Mouse (Mus musculus): Measurements from ENCODE around the gene Frs3. TPM values are rescaled to one million over a fixed set of nuclear protein-coding genes. Genes with fewer than 3 reads are reported as not detected.

The Frs3 gene
- polyA plus RNA-seq, 1 experiment from 2014 or later = 8.3 TPM

GRCm38 (mm10) chr17:47694503-47695336 lies 5.9 kb downstream of the Frs3 start, which contains the start of gene Prickle4:
Gene Prickle4, minus strand, starts transcription at chr17:47694736.
- Histone ChIP-seq H3K36me3 (ENCODE audit: control insufficient read depth, insufficient read depth, low read length) (no peaks in the 10 kb centered on the region), H3K27ac (ENCODE audit: low read depth, low read length) (peak within 1 kb of the TSS; percentile 14; the same call in 1 of the 2 replicates), H3K4me3 (ENCODE audit: low read depth, low read length) (peak within 1 kb of the TSS; percentile 66), H3K4me1 (replicated peaks; ENCODE audit: control insufficient read depth, insufficient read depth, low read length) (peaks cover 6% of the 10 kb centered on the region; the same call in 1 of the 2 replicates), H3K27me3 (ENCODE audit: control insufficient read depth, insufficient read depth, low read length) (no peaks in the 10 kb centered on the region; the same call in 1 of the 2 replicates), H3K9me3 (ENCODE audit: control insufficient read depth, low read length) (no peaks in the 10 kb centered on the region), H3K4me2 (ENCODE audit: low read depth, low read length, severe bottlenecking) (peak within 1 kb of the TSS; percentile 79), H3K9ac (ENCODE audit: low read length) (peak within 1 kb of the TSS; percentile 79)
- DNase-seq (ENCODE audit: low spot score) (peak; percentile 99), ATAC-seq (replicated peaks; ENCODE audit: low FRiP score) (peak; percentile 95)
- WGBS = under 1% methylated on average over 48 of the region's 82 CpGs

DNA sequence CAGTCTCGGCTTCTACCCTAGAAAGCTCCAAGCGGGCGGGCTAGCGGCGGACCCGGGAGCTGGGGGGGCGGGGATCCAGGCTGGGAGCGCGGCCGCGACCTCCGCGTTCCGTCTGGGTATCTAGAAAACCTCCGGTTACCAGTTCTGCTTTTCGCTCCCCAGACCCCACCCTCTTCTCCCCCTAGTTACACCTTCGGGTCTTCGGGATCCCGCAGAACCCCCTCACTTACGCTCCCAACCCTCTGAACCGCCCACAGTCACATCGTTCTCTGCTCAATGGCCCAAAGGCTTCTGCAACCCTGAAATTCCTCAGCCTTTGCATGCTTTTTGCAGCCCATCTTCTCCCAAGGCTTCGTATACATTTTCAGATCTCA lies 6.5 kb downstream of the Frs3 start:
- Histone ChIP-seq H3K4me1 (replicated peaks; ENCODE audit: control insufficient read depth, insufficient read depth, low read length) (peaks cover 6% of the 10 kb centered on the region; the same call in 1 of the 2 replicates), H3K4me2 (ENCODE audit: low read depth, low read length, severe bottlenecking) (peak overlapping the region; percentile 79), H3K27me3 (ENCODE audit: control insufficient read depth, insufficient read depth, low read length) (no peaks in the 10 kb centered on the region; the same call in 1 of the 2 replicates), H3K36me3 (ENCODE audit: control insufficient read depth, insufficient read depth, low read length) (no peaks in the 10 kb centered on the region), H3K9ac (ENCODE audit: low read length) (peak overlapping the region; percentile 79), H3K27ac (ENCODE audit: low read depth, low read length) (0 out of 2 replicates have a peak overlapping the region, but pooled peaks have one; percentile 14), H3K9me3 (ENCODE audit: control insufficient read depth, low read length) (no peaks in the 10 kb centered on the region), H3K4me3 (ENCODE audit: low read depth, low read length) (peak overlapping the region; percentile 66)
- WGBS = 0% methylated on average over 15 of the region's 23 CpGs
- no peak; the same call in 1 of the 2 replicates for ATAC-seq (replicated peaks; ENCODE audit: low FRiP score)
- DNase-seq (ENCODE audit: low spot score) = no peak

GRCm38 (mm10) chr17:47698156-47698555 lies 9.3 kb downstream of the Frs3 start:
- Histone ChIP-seq H3K9me3 (ENCODE audit: control insufficient read depth, low read length) (no peaks in the 10 kb centered on the region), H3K4me2 (ENCODE audit: low read depth, low read length, severe bottlenecking) (no peak overlapping the region), H3K4me3 (ENCODE audit: low read depth, low read length) (no peak overlapping the region), H3K27ac (ENCODE audit: low read depth, low read length) (no peak overlapping the region), H3K36me3 (ENCODE audit: control insufficient read depth, insufficient read depth, low read length) (no peaks in the 10 kb centered on the region; the same call in 1 of the 2 replicates), H3K4me1 (replicated peaks; ENCODE audit: control insufficient read depth, insufficient read depth, low read length) (peaks cover 6% of the 10 kb centered on the region; the same call in 1 of the 2 replicates), H3K9ac (ENCODE audit: low read length) (no peak overlapping the region), H3K27me3 (ENCODE audit: control insufficient read depth, insufficient read depth, low read length) (no peaks in the 10 kb centered on the region)
- ATAC-seq (replicated peaks; ENCODE audit: low FRiP score) (no peak), DNase-seq (ENCODE audit: low spot score) (no peak)
- WGBS = 85% methylated on average over 10 of the region's 10 CpGs

- 80% methylated on average over 2 of the region's 2 CpGs for WGBS
- DNase-seq (ENCODE audit: low spot score) = no peak
- Histone ChIP-seq H3K36me3 (ENCODE audit: control insufficient read depth, insufficient read depth, low read length) (no peaks in the 10 kb centered on the region; the same call in 1 of the 2 replicates), H3K4me3 (ENCODE audit: low read depth, low read length) (no peak overlapping the region), H3K27ac (ENCODE audit: low read depth, low read length) (no peak overlapping the region), H3K4me2 (ENCODE audit: low read depth, low read length, severe bottlenecking) (no peak overlapping the region), H3K9ac (ENCODE audit: low read length) (no peak overlapping the region), H3K4me1 (replicated peaks; ENCODE audit: control insufficient read depth, insufficient read depth, low read length) (peaks cover 5% of the 10 kb centered on the region; the same call in 1 of the 2 replicates), H3K27me3 (ENCODE audit: control insufficient read depth, insufficient read depth, low read length) (no peaks in the 10 kb centered on the region; the same call in 1 of the 2 replicates), H3K9me3 (ENCODE audit: control insufficient read depth, low read length) (no peaks in the 10 kb centered on the region)
- ATAC-seq (replicated peaks; ENCODE audit: low FRiP score) = no peak
These were observed 10.2 kb downstream of the Frs3 start for GRCm38 (mm10) chr17:47699055-47699454.

DNA sequence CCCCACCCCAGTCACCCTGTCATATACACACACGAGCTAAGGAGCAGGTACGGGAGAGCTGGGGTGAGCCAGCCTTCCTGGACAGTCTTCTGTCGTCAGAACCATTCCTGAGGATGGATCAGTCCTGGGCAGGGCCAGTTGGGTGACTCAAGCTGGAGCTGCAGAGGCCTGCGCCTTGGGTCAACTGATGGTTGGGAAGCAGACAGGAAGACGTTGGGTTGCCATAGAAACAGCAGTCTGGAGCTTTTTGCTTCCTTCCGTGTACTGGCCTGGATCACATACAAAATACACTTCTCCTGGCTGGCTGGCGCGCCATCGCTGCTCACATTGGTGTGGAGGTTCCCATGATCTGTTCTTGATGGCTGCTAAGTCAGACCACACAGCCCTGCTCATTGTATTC lies 13.0 kb downstream of the Frs3 start:
- WGBS = 78% methylated on average over 9 of the region's 9 CpGs
- H3K9ac ChIP-seq (ENCODE audit: low read length) = no peak overlapping the region
- DNase-seq (ENCODE audit: low spot score) (no peak), ATAC-seq (replicated peaks; ENCODE audit: low FRiP score) (no peak)
- H3K27ac ChIP-seq (ENCODE audit: low read depth, low read length) = no peak overlapping the region
- H3K4me2 ChIP-seq (ENCODE audit: low read depth, low read length, severe bottlenecking) = no peak overlapping the region
- H3K36me3 ChIP-seq (ENCODE audit: control insufficient read depth, insufficient read depth, low read length) = no peaks in the 10 kb centered on the region; the same call in 1 of the 2 replicates
- no peaks in the 10 kb centered on the region for H3K4me1 ChIP-seq (replicated peaks; ENCODE audit: control insufficient read depth, insufficient read depth, low read length)
- no peaks in the 10 kb centered on the region; the same call in 1 of the 2 replicates for H3K27me3 ChIP-seq (ENCODE audit: control insufficient read depth, insufficient read depth, low read length)
- H3K4me3 ChIP-seq (ENCODE audit: low read depth, low read length) = no peak overlapping the region
- H3K9me3 ChIP-seq (ENCODE audit: control insufficient read depth, low read length) = no peaks in the 10 kb centered on the region

DNA sequence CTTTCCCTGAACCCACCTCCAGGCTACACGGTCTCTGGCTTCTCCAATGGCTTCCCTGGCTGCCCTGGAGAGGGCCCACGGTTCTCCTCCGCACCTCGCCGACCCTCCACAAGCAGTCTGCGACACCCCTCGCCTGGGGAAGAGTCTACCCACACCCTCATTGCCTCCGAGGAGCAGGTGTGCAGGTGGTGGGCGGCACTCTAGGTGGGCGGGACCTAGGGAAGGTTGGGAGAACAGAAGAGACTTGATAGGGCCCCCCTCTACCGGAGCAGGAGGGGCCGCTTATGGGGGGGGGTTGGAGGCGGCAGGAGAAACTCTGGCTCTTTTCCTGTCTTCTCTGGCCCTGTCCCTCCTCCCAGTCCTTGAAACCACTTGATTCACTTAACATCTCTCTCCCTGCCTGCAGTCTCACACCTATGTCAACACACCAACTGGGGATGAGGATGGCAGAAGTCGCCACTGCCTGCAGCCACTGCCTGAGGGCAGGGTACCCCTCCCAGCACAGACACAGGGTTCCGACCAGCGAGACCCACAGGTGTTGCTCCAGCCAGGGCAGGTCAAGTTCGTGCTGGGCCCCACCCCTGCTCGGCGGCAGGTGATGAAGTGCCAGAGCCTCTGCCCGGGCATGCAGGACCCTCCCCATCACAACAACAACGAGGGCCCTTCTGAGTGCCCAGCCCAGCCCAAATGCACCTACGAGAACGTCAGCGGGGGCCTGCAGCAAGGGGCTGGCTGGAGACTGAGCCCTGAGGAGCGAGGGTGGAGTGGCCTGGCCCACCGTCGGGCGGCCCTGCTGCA lies 13.9 kb downstream of the Frs3 start:
- no peak for ATAC-seq (replicated peaks; ENCODE audit: low FRiP score)
- H3K27ac ChIP-seq (ENCODE audit: low read depth, low read length) = no peak overlapping the region
- H3K4me3 ChIP-seq (ENCODE audit: low read depth, low read length) = no peak overlapping the region
- H3K9me3 ChIP-seq (ENCODE audit: control insufficient read depth, low read length) = no peaks in the 10 kb centered on the region
- 43% methylated on average over 28 of the region's 28 CpGs for WGBS
- no peak for DNase-seq (ENCODE audit: low spot score)
- H3K4me2 ChIP-seq (ENCODE audit: low read depth, low read length, severe bottlenecking) = no peak overlapping the region
- H3K4me1 ChIP-seq (replicated peaks; ENCODE audit: control insufficient read depth, insufficient read depth, low read length) = no peaks in the 10 kb centered on the region
- H3K27me3 ChIP-seq (ENCODE audit: control insufficient read depth, insufficient read depth, low read length) = no peaks in the 10 kb centered on the region; the same call in 1 of the 2 replicates
- H3K9ac ChIP-seq (ENCODE audit: low read length) = no peak overlapping the region
- H3K36me3 ChIP-seq (ENCODE audit: control insufficient read depth, insufficient read depth, low read length) = no peaks in the 10 kb centered on the region; the same call in 1 of the 2 replicates

- no peak overlapping the region for H3K4me2 ChIP-seq (ENCODE audit: low read depth, low read length, severe bottlenecking)
- no peaks in the 10 kb centered on the region for H3K4me1 ChIP-seq (replicated peaks; ENCODE audit: control insufficient read depth, insufficient read depth, low read length)
- no peak overlapping the region for H3K27ac ChIP-seq (ENCODE audit: low read depth, low read length)
- H3K9ac ChIP-seq (ENCODE audit: low read length) = no peak overlapping the region
- H3K27me3 ChIP-seq (ENCODE audit: control insufficient read depth, insufficient read depth, low read length) = no peaks in the 10 kb centered on the region; the same call in 1 of the 2 replicates
- no peak overlapping the region for H3K4me3 ChIP-seq (ENCODE audit: low read depth, low read length)
- H3K36me3 ChIP-seq (ENCODE audit: control insufficient read depth, insufficient read depth, low read length) = no peaks in the 10 kb centered on the region; the same call in 1 of the 2 replicates
- no peak for DNase-seq (ENCODE audit: low spot score)
- no peak for ATAC-seq (replicated peaks; ENCODE audit: low FRiP score)
- WGBS = 31% methylated on average over 20 of the region's 20 CpGs
- no peaks in the 10 kb centered on the region for H3K9me3 ChIP-seq (ENCODE audit: control insufficient read depth, low read length)
These were observed 14.7 kb downstream of the Frs3 start for GRCm38 (mm10) chr17:47703556-47703955.

- Histone ChIP-seq H3K4me3 (ENCODE audit: low read depth, low read length) (no peak overlapping the region), H3K4me1 (replicated peaks; ENCODE audit: control insufficient read depth, insufficient read depth, low read length) (no peaks in the 10 kb centered on the region), H3K9ac (ENCODE audit: low read length) (no peak overlapping the region), H3K9me3 (ENCODE audit: control insufficient read depth, low read length) (no peaks in the 10 kb centered on the region), H3K4me2 (ENCODE audit: low read depth, low read length, severe bottlenecking) (no peak overlapping the region), H3K36me3 (ENCODE audit: control insufficient read depth, insufficient read depth, low read length) (no peaks in the 10 kb centered on the region; the same call in 1 of the 2 replicates), H3K27ac (ENCODE audit: low read depth, low read length) (no peak overlapping the region), H3K27me3 (ENCODE audit: control insufficient read depth, insufficient read depth, low read length) (no peaks in the 10 kb centered on the region; the same call in 1 of the 2 replicates)
- ATAC-seq (replicated peaks; ENCODE audit: low FRiP score) (no peak), DNase-seq (ENCODE audit: low spot score) (no peak)
- WGBS = 88% methylated on average over 4 of the region's 4 CpGs
These were observed 15.9 kb downstream of the Frs3 start for GRCm38 (mm10) chr17:47704692-47705091.

Data from forebrain, embryonic 11.5 days (tissue).